Mouse (Mus musculus) cortical plate, adult 2 months (tissue): ENCODE measurements around the gene Nlgn2.

Experiments
- CTCF ChIP-seq: fragments of 200-500 bp; IDR thresholded peaks from 2 replicates; pipeline ENCODE4 v1.5.1; 2011; ENCODE audit warnings: mild to moderate bottlenecking, control low read depth, low read length; ENCODE audit not compliant: insufficient read depth; ENCODE audit errors: extremely low read depth
- POLR2A ChIP-seq: fragments of 200-500 bp; IDR thresholded peaks from 2 replicates; pipeline ENCODE4 v1.6.1; 2011; ENCODE audit warnings: mild to moderate bottlenecking, low read length, control low read depth; ENCODE audit not compliant: insufficient read depth; ENCODE audit errors: extremely low read depth

DNA sequence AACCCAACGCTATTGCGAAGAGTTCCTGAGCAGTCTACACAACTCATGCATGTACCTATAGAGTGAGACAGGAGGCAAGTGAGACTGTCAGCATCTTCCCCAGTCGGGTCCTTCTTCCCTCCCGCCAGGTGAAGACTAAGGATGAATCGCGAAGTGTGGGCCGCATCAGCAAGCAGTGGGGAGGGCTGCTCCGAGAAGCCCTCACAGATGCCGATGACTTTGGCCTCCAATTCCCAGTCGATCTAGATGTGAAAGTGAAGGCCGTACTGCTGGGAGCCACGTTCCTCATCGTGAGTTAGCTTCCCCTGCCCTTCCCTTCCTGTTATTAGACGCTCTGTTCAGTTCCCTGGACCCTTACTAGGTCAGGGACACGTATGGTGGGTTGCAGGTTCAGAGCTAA lies 12.3 kb upstream of the Nlgn2 start:
- TF ChIP-seq CTCF (no peak), POLR2A (no peak)
